Mouse (Mus musculus): ENCODE results near the gene Rapgef3. TPM values are rescaled to one million over a fixed set of nuclear protein-coding genes. Genes with fewer than 3 reads are reported as not detected.

The Rapgef3 gene
- polyA plus RNA-seq, 1 experiment from 2014 or later, result 6.1 TPM

GRCm38 (mm10) chr15:97743961-97744525 is 23.7 kb downstream of the Rapgef3 start:
- Histone ChIP-seq H3K9me3 (ENCODE audit: control insufficient read depth, low read depth, low read length) (no peaks in the 10 kb centered on the region), H3K4me3 (ENCODE audit: low read depth, low read length) (no peak overlapping the region), H3K36me3 (ENCODE audit: control insufficient read depth, insufficient read depth, low read length) (no peaks in the 10 kb centered on the region), H3K27ac (ENCODE audit: low read length) (no peak overlapping the region), H3K4me2 (replicated peaks; ENCODE audit: low read depth, low read length) (no peak overlapping the region), H3K27me3 (ENCODE audit: control insufficient read depth, insufficient read depth, low read length) (no peaks in the 10 kb centered on the region), H3K4me1 (ENCODE audit: control insufficient read depth, insufficient read depth, low read length) (peaks cover 5% of the 10 kb centered on the region; the same call in 1 of the 2 replicates), H3K9ac (replicated peaks; ENCODE audit: low read depth, low read length) (no peak overlapping the region)
- WGBS, result 67% methylated on average over 11 of the region's 12 CpGs
- ATAC-seq (ENCODE audit: insufficient number of reproducible peaks, insufficient read depth, low FRiP score, low read depth), result no peak

DNA sequence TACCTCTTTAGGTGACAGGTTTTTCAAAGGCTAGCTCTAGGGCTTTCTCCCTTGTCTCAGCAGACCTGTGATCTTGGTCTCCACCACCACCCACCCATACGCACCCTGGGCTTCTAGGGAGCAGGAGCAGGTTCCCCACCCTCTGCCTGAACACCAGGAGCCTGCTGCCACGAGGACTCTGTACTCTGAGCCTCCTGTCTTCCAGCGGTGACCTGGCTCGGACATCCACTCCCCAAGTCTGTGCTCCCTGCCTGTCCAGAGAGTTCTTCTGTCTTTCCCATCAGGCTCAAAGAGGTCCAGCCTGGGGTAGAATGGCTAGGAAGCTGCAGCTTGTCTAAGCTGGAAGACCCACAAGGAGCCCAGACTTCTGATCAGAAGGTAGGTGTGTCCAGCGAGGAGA is 24.6 kb downstream of the Rapgef3 start:
- no peak overlapping the region for H3K4me2 ChIP-seq (replicated peaks; ENCODE audit: low read depth, low read length)
- H3K4me1 ChIP-seq (ENCODE audit: control insufficient read depth, insufficient read depth, low read length), result peaks cover 5% of the 10 kb centered on the region; the same call in 1 of the 2 replicates
- H3K27me3 ChIP-seq (ENCODE audit: control insufficient read depth, insufficient read depth, low read length), result no peaks in the 10 kb centered on the region
- H3K9ac ChIP-seq (replicated peaks; ENCODE audit: low read depth, low read length), result no peak overlapping the region
- ATAC-seq (ENCODE audit: insufficient number of reproducible peaks, insufficient read depth, low FRiP score, low read depth), result no peak
- no peaks in the 10 kb centered on the region for H3K36me3 ChIP-seq (ENCODE audit: control insufficient read depth, insufficient read depth, low read length)
- no peak overlapping the region for H3K27ac ChIP-seq (ENCODE audit: low read length)
- 86% methylated on average over 5 of the region's 5 CpGs for WGBS
- no peak overlapping the region for H3K4me3 ChIP-seq (ENCODE audit: low read depth, low read length)
- no peaks in the 10 kb centered on the region for H3K9me3 ChIP-seq (ENCODE audit: control insufficient read depth, low read depth, low read length)

- ATAC-seq (ENCODE audit: insufficient number of reproducible peaks, insufficient read depth, low FRiP score, low read depth), result no peak
- Histone ChIP-seq H3K9me3 (ENCODE audit: control insufficient read depth, low read depth, low read length) (no peaks in the 10 kb centered on the region), H3K27me3 (ENCODE audit: control insufficient read depth, insufficient read depth, low read length) (no peaks in the 10 kb centered on the region), H3K4me3 (ENCODE audit: low read depth, low read length) (no peak overlapping the region), H3K36me3 (ENCODE audit: control insufficient read depth, insufficient read depth, low read length) (no peaks in the 10 kb centered on the region), H3K9ac (replicated peaks; ENCODE audit: low read depth, low read length) (no peak overlapping the region), H3K4me2 (replicated peaks; ENCODE audit: low read depth, low read length) (no peak overlapping the region), H3K27ac (ENCODE audit: low read length) (no peak overlapping the region), H3K4me1 (ENCODE audit: control insufficient read depth, insufficient read depth, low read length) (peaks cover 5% of the 10 kb centered on the region; the same call in 1 of the 2 replicates)
- WGBS, result 66% methylated on average over 4 of the region's 4 CpGs
These were observed 25.2 kb downstream of the Rapgef3 start for GRCm38 (mm10) chr15:97742600-97742999.

DNA sequence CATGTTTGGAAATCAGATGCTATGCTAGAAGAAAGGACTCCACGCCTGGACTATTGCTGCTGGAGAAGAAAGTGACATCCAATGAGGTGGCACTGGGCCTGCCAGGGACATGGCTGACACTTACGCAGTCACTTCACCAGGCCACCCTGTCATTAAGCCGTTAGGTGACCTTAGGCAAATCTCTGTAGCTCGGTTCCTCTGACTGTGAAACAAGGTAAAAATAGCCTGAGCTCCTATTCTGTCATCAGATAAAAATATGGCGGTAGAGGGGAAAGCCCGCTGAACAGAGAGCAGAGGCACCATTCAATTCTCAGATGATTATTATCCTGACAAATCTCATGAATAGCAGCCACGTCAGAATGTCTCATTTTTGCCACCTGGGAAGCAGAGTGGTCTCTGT is 25.7 kb downstream of the Rapgef3 start:
- Histone ChIP-seq H3K9ac (replicated peaks; ENCODE audit: low read depth, low read length) (no peak overlapping the region), H3K36me3 (ENCODE audit: control insufficient read depth, insufficient read depth, low read length) (no peaks in the 10 kb centered on the region), H3K4me1 (ENCODE audit: control insufficient read depth, insufficient read depth, low read length) (peaks cover 5% of the 10 kb centered on the region; the same call in 1 of the 2 replicates), H3K4me3 (ENCODE audit: low read depth, low read length) (no peak overlapping the region), H3K27me3 (ENCODE audit: control insufficient read depth, insufficient read depth, low read length) (no peaks in the 10 kb centered on the region), H3K9me3 (ENCODE audit: control insufficient read depth, low read depth, low read length) (no peaks in the 10 kb centered on the region), H3K4me2 (replicated peaks; ENCODE audit: low read depth, low read length) (no peak overlapping the region), H3K27ac (ENCODE audit: low read length) (no peak overlapping the region)
- WGBS, result 70% methylated on average over 7 of the region's 7 CpGs
- no peak for ATAC-seq (ENCODE audit: insufficient number of reproducible peaks, insufficient read depth, low FRiP score, low read depth)

- no peak for ATAC-seq (ENCODE audit: insufficient number of reproducible peaks, insufficient read depth, low FRiP score, low read depth)
- 77% methylated on average over 12 of the region's 12 CpGs for WGBS
- no peaks in the 10 kb centered on the region for H3K36me3 ChIP-seq (ENCODE audit: control insufficient read depth, insufficient read depth, low read length)
These were observed 26.1 kb downstream of the Rapgef3 start for GRCm38 (mm10) chr15:97741662-97742061.

DNA sequence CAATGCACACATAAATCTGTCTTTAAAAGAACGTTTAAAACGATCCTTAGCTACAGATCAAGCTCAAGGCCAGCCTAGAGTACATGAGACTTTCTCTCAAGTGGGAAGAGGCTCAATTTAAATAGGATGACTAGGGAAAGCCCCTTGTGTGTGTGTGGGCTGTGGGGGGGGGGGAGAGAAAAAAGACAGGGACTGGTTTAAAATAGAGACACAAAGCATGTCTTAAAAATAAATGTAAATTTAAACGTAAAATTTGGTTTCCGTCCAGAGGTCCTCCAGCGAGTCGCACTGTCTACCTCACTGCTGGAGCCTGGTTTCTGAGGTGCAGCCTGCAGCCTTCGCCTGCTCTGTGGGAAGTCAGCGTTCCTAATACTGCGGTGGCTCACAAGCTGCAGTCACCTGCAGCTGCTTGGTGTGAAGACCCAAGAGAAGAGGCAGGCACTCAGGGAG is 27.5 kb downstream of the Rapgef3 start:
- 68% methylated on average over 9 of the region's 9 CpGs for WGBS
- Histone ChIP-seq H3K36me3 (ENCODE audit: control insufficient read depth, insufficient read depth, low read length) (no peaks in the 10 kb centered on the region), H3K4me3 (ENCODE audit: low read depth, low read length) (no peak overlapping the region), H3K4me1 (ENCODE audit: control insufficient read depth, insufficient read depth, low read length) (peaks cover 2% of the 10 kb centered on the region; the same call in 1 of the 2 replicates), H3K9ac (replicated peaks; ENCODE audit: low read depth, low read length) (no peak overlapping the region), H3K27me3 (ENCODE audit: control insufficient read depth, insufficient read depth, low read length) (no peaks in the 10 kb centered on the region), H3K27ac (ENCODE audit: low read length) (no peak overlapping the region), H3K9me3 (ENCODE audit: control insufficient read depth, low read depth, low read length) (no peaks in the 10 kb centered on the region), H3K4me2 (replicated peaks; ENCODE audit: low read depth, low read length) (no peak overlapping the region)
- ATAC-seq (ENCODE audit: insufficient number of reproducible peaks, insufficient read depth, low FRiP score, low read depth), result no peak

More at GRCm38 (mm10) chr15:97741662-97742061, 26.1 kb downstream of the Rapgef3 start:
- no peak overlapping the region for H3K27ac ChIP-seq (ENCODE audit: low read length)
- H3K27me3 ChIP-seq (ENCODE audit: control insufficient read depth, insufficient read depth, low read length), result no peaks in the 10 kb centered on the region
- H3K4me1 ChIP-seq (ENCODE audit: control insufficient read depth, insufficient read depth, low read length), result peaks cover 5% of the 10 kb centered on the region; the same call in 1 of the 2 replicates
- H3K4me3 ChIP-seq (ENCODE audit: low read depth, low read length), result no peak overlapping the region
- no peak overlapping the region for H3K9ac ChIP-seq (replicated peaks; ENCODE audit: low read depth, low read length)
- no peak overlapping the region for H3K4me2 ChIP-seq (replicated peaks; ENCODE audit: low read depth, low read length)
- H3K9me3 ChIP-seq (ENCODE audit: control insufficient read depth, low read depth, low read length), result no peaks in the 10 kb centered on the region

GRCm38 (mm10) chr15:97738923-97739322 is 28.8 kb downstream of the Rapgef3 start:
- Histone ChIP-seq H3K9me3 (ENCODE audit: control insufficient read depth, low read depth, low read length) (no peaks in the 10 kb centered on the region), H3K27me3 (ENCODE audit: control insufficient read depth, insufficient read depth, low read length) (no peaks in the 10 kb centered on the region), H3K9ac (replicated peaks; ENCODE audit: low read depth, low read length) (no peak overlapping the region), H3K4me1 (ENCODE audit: control insufficient read depth, insufficient read depth, low read length) (no peaks in the 10 kb centered on the region), H3K36me3 (ENCODE audit: control insufficient read depth, insufficient read depth, low read length) (no peaks in the 10 kb centered on the region), H3K27ac (ENCODE audit: low read length) (no peak overlapping the region), H3K4me2 (replicated peaks; ENCODE audit: low read depth, low read length) (no peak overlapping the region), H3K4me3 (ENCODE audit: low read depth, low read length) (no peak overlapping the region)
- ATAC-seq (ENCODE audit: insufficient number of reproducible peaks, insufficient read depth, low FRiP score, low read depth), result no peak
- WGBS, result 86% methylated on average over 7 of the region's 7 CpGs

- 87% methylated on average over 11 of the region's 11 CpGs for WGBS
- Histone ChIP-seq H3K9me3 (ENCODE audit: control insufficient read depth, low read depth, low read length) (no peaks in the 10 kb centered on the region), H3K27ac (ENCODE audit: low read length) (no peak overlapping the region), H3K9ac (replicated peaks; ENCODE audit: low read depth, low read length) (no peak overlapping the region), H3K4me2 (replicated peaks; ENCODE audit: low read depth, low read length) (no peak overlapping the region), H3K4me3 (ENCODE audit: low read depth, low read length) (no peak overlapping the region), H3K36me3 (ENCODE audit: control insufficient read depth, insufficient read depth, low read length) (no peaks in the 10 kb centered on the region), H3K27me3 (ENCODE audit: control insufficient read depth, insufficient read depth, low read length) (no peaks in the 10 kb centered on the region), H3K4me1 (ENCODE audit: control insufficient read depth, insufficient read depth, low read length) (no peaks in the 10 kb centered on the region)
- ATAC-seq (ENCODE audit: insufficient number of reproducible peaks, insufficient read depth, low FRiP score, low read depth), result no peak
These were observed 35.8 kb downstream of the Rapgef3 start for GRCm38 (mm10) chr15:97731988-97732387.

DNA sequence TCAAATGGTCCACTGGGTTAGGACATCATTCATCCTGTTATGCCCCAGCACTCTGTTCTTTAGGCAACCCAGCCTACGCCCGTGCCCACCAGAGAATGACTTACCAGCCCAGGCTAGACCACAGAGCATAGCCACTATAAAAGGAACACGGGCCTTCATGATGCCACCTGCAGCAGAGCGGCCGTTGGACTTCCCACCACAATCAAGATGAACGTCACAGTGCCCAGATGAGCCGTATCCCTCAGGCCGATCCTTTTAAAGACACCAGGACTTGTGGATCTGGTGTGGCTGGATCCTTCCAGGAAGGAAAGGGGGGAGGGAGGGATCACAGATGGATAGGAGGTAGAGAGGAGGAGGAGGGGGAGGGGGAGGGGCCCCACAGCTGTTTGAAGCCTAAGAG is 36.7 kb downstream of the Rapgef3 start, which contains the start of gene Endou:
Gene Endou (minus strand): TSS at position 229 of the 400 bp plus-strand sequence.
- Histone ChIP-seq H3K4me3 (ENCODE audit: low read depth, low read length) (no peak within 1 kb of the TSS), H3K36me3 (ENCODE audit: control insufficient read depth, insufficient read depth, low read length) (no peaks in the 10 kb centered on the region), H3K27ac (ENCODE audit: low read length) (no peak within 1 kb of the TSS), H3K9ac (replicated peaks; ENCODE audit: low read depth, low read length) (no peak within 1 kb of the TSS), H3K27me3 (ENCODE audit: control insufficient read depth, insufficient read depth, low read length) (no peaks in the 10 kb centered on the region), H3K4me1 (ENCODE audit: control insufficient read depth, insufficient read depth, low read length) (no peaks in the 10 kb centered on the region), H3K4me2 (replicated peaks; ENCODE audit: low read depth, low read length) (no peak within 1 kb of the TSS), H3K9me3 (ENCODE audit: control insufficient read depth, low read depth, low read length) (no peaks in the 10 kb centered on the region)
- no peak for ATAC-seq (ENCODE audit: insufficient number of reproducible peaks, insufficient read depth, low FRiP score, low read depth)
- 83% methylated on average over 8 of the region's 8 CpGs for WGBS

Measured in stomach, embryonic 14.5 days (tissue).